Mouse (Mus musculus) midbrain, embryonic 15.5 days (tissue): ENCODE results near the gene Gm27029. TPM values are rescaled to one million over a fixed set of nuclear protein-coding genes. Genes with fewer than 3 reads are reported as not detected.
A peak's percentile ranks its signal among the peaks of the same experiment; 100 is the strongest.
"Not testable (repeated sequence)": the region's sequence is repeated elsewhere in the genome, so short reads cannot be mapped to it uniquely, and the experiment has no call there.

ENCODE experiments used
- ATAC-seq: fragments of 200-750 bp; cut with Nextera tagmentation; replicated peaks from 2 replicates; pipeline ENCODE4 v1.8.0; 2017; ENCODE audit warnings: moderate TSS enrichment
- H3K27ac ChIP-seq: fragments of 300-500 bp; sonication (generic); 2 replicates; pipeline ENCODE4 v1.5.1; 2015; ENCODE audit warnings: mild to moderate bottlenecking, inconsistent platforms
- H3K27me3 ChIP-seq: fragments of 300-500 bp; sonication (generic); replicated peaks from 2 replicates; pipeline ENCODE4 v1.6.1; 2015; ENCODE audit warnings: inconsistent platforms
- H3K36me3 ChIP-seq: fragments of 300-500 bp; sonication (generic); replicated peaks from 2 replicates; pipeline ENCODE4 v1.6.1; 2015; ENCODE audit warnings: inconsistent platforms
- H3K4me1 ChIP-seq: fragments of 300-500 bp; sonication (generic); 2 replicates; pipeline ENCODE4 v1.6.1; 2015; ENCODE audit warnings: inconsistent platforms
- H3K4me2 ChIP-seq: fragments of 300-500 bp; sonication (generic); 2 replicates; pipeline ENCODE4 v1.6.1; 2015; ENCODE audit warnings: inconsistent platforms, mild to moderate bottlenecking, moderate library complexity
- H3K4me3 ChIP-seq: fragments of 300-500 bp; sonication (generic); 2 replicates; pipeline ENCODE4 v1.5.1; 2015; ENCODE audit warnings: mild to moderate bottlenecking, inconsistent platforms
- H3K9ac ChIP-seq: fragments of 300-500 bp; sonication (generic); 2 replicates; pipeline ENCODE4 v1.6.1; 2015; ENCODE audit warnings: mild to moderate bottlenecking, inconsistent platforms
- H3K9me3 ChIP-seq: fragments of 300-500 bp; sonication (generic); 2 replicates; pipeline ENCODE4 v1.6.1; 2016; ENCODE audit warnings: inconsistent platforms
- WGBS: fragments of 180-500 bp; shearing (Covaris S2); methylation state at CpG from one replicate; pipeline ENCODE4 v1.1.7; 2015; ENCODE audit warnings: mixed read lengths; 5-methylcytosine and 5-hydroxymethylcytosine counted together
- polyA plus RNA-seq: library from polyadenylated mRNA; unstranded; fragments of >200 nt; fragmentation: Nextera tagmentation; extraction: Ambion mirVana; gene quantifications from 2 replicates; pipeline ENCODE4 v1.2.1, GENCODE M21; 2015

Gene Gm27029
- polyA plus RNA-seq = 8.3 and 8.7 TPM in 2 replicates

DNA sequence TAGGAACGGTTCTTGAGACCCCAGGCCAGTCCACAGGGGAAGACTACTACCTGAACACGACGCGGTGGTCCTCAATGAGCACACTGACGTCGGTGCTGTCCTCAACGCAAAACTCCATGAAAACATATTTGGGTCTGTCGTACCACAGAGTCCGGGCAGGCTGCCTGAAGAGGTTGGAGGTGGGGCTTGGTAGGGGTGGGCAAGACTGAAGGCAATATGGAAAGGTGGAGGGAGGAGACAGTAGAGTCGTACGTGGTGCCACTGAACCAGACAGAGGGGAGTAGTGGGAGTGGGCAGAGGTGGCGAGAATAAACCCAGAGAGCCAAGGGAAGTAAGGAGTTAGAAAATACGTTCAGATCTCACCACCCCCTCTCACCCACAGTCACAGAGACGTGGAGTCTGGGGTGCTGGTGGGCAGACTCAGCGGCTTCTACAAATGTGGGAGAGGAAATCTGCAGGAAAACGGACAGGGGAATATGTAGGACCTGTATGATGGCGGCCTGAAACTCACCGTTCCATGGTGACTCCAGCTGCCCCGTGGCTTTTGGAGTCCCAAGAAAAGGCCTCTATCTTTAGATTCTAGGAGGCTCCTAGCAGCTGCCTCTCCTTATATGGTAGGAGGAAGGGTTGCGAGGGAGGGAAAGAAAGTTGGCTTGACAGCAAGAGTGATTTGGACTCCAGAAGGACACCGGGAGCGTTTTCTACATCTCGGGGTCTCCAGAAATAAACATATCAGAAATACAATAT is at the start of gene Gm27029:
Gene Gm27029, minus strand, starts transcription at position 692 of the 747 bp plus-strand sequence.
- peak within 1 kb of the TSS; percentile 86 for H3K4me3 ChIP-seq
- H3K9me3 ChIP-seq = no peaks in the 10 kb centered on the region
- H3K27me3 ChIP-seq = no peaks in the 10 kb centered on the region
- ATAC-seq = peak; percentile 48
- no peaks in the 10 kb centered on the region for H3K36me3 ChIP-seq
- peak within 1 kb of the TSS; percentile 74 for H3K9ac ChIP-seq
- H3K4me2 ChIP-seq = peak within 1 kb of the TSS; percentile 81
- peaks cover 31% of the 10 kb centered on the region for H3K4me1 ChIP-seq
- H3K27ac ChIP-seq = peak within 1 kb of the TSS; percentile 91
- 7% methylated on average over 23 of the region's 23 CpGs for WGBS

GRCm38 (mm10) chr11:101474298-101474697 is 49.7 kb upstream of the Gm27029 start:
- whole genome bisulfite sequencing = 62% methylated on average over 5 of the region's 5 CpGs
- peaks cover 21% of the 10 kb centered on the region for H3K4me1 ChIP-seq
- H3K4me2 ChIP-seq = no peak overlapping the region

GRCm38 (mm10) chr11:101473686-101474085 is 49.1 kb upstream of the Gm27029 start:
- WGBS = 88% methylated on average over 1 of the region's 1 CpGs
- not testable (repeated sequence) for H3K4me2 ChIP-seq, H3K36me3 ChIP-seq, H3K9me3 ChIP-seq, H3K9ac ChIP-seq, ATAC-seq, H3K27ac ChIP-seq, H3K4me3 ChIP-seq, H3K27me3 ChIP-seq
- H3K4me1 ChIP-seq = peaks cover 21% of the 10 kb centered on the region

More at GRCm38 (mm10) chr11:101474298-101474697, 49.7 kb upstream of the Gm27029 start:
- Histone ChIP-seq H3K27ac (no peak overlapping the region), H3K36me3 (no peaks in the 10 kb centered on the region), H3K9me3 (no peaks in the 10 kb centered on the region), H3K4me3 (no peak overlapping the region), H3K27me3 (no peaks in the 10 kb centered on the region), H3K9ac (no peak overlapping the region)
- no peak for ATAC-seq

DNA sequence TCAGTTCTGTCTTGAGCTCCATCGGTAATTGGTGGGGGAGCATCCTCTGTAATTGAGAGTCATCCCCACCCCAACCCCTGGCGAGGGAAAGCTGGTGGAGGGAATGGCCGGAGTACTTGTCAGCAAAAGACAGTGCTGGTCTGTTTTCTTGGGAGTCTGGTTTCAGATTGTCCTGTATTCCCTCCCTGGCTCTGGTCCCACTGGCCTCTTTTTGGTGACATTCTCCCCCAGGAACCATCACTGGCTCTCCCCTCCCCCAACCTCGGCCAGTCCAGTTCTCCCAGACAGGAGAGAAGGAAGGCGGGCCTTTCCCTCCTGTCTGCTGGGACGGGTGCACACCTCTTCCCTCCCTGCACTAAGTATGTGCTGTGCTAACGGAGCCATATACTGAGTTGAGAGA is 47.7 kb upstream of the Gm27029 start:
- Histone ChIP-seq H3K9me3 (no peaks in the 10 kb centered on the region), H3K36me3 (no peaks in the 10 kb centered on the region), H3K27me3 (no peaks in the 10 kb centered on the region), H3K4me1 (peaks cover 19% of the 10 kb centered on the region), H3K9ac (no peak overlapping the region), H3K4me3 (no peak overlapping the region), H3K27ac (peak overlapping the region; percentile 14; the same call in 1 of the 2 replicates), H3K4me2 (no peak overlapping the region)
- WGBS = 63% methylated on average over 7 of the region's 7 CpGs
- ATAC-seq = no peak

DNA sequence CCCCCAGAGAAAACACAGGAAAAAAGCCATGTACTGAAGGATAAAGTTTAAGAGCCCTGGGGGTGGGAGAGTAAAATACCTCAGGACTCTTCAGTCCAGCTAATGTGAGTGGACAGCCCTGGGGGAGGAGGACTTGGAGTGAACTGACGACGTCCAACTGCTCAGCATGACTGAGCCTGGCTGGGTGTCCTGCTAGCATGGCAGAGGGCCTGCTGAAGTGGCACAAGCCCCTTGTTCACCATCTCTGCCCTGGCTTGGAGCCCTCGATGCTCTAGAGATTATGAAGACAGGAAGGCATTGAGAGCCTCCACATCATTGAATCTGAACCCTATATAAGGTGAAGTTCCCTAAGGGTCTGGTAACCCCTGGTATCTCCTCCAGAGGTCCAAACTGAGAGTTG is 47.3 kb upstream of the Gm27029 start:
- no peaks in the 10 kb centered on the region for H3K27me3 ChIP-seq
- no peak for ATAC-seq
- H3K27ac ChIP-seq = peak overlapping the region; percentile 14; the same call in 1 of the 2 replicates
- no peaks in the 10 kb centered on the region for H3K9me3 ChIP-seq
- no peak overlapping the region for H3K9ac ChIP-seq
- no peaks in the 10 kb centered on the region for H3K36me3 ChIP-seq
- no peak overlapping the region for H3K4me2 ChIP-seq
- peaks cover 20% of the 10 kb centered on the region for H3K4me1 ChIP-seq
- 58% methylated on average over 3 of the region's 3 CpGs for WGBS
- H3K4me3 ChIP-seq = no peak overlapping the region

DNA sequence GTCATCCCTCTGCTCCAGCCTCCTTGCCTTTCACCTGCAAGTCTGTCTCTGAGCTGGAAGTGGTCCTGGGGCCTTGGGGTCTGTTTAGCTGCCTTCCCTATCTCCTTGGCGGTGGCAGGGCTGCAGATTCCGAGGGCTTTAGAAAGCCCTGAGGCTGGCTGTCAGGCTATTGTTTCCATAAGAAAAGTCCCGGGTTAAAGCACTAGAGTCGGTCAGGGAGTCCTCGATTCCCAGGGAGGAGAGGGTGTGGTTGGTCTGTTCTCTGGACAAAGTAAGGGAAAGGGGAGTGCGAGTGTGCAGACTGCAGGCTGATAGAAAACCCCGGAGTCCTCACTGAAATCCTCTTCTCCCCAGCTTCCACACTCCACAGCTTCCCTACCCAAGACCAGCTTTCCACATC is 45.6 kb upstream of the Gm27029 start:
- no peaks in the 10 kb centered on the region for H3K27me3 ChIP-seq
- H3K27ac ChIP-seq = no peak overlapping the region
- no peaks in the 10 kb centered on the region for H3K36me3 ChIP-seq
- ATAC-seq = no peak
- peaks cover 28% of the 10 kb centered on the region for H3K4me1 ChIP-seq
- 0 out of 2 replicates have a peak overlapping the region, but pooled peaks have one; percentile 2 for H3K4me2 ChIP-seq
- H3K9me3 ChIP-seq = no peaks in the 10 kb centered on the region
- no peak overlapping the region for H3K4me3 ChIP-seq
- WGBS = 10% methylated on average over 7 of the region's 7 CpGs
- H3K9ac ChIP-seq = no peak overlapping the region

- WGBS = 69% methylated on average over 4 of the region's 4 CpGs
- H3K4me1 ChIP-seq = peaks cover 35% of the 10 kb centered on the region
- H3K27ac ChIP-seq = no peak overlapping the region
Observed at GRCm38 (mm10) chr11:101469155-101469554, 44.6 kb upstream of the Gm27029 start.

DNA sequence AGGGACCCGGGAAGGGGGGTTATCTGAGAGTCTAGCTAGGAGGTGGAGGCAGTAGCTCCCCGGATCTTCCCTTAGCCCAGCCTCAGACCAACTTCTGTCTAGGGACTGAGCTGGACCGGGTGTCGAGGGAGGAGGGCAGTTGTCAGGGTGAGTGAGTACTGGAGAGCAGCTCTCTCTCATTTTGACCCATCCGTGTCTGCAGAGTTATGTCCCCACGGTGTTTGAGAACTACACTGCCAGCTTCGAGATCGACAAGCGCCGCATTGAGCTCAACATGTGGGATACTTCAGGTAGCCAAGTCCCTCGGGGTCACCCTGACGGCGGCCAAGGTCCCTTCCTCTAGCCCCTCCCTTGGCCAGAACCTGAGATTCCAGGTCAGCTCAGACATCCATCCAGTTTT is 44.1 kb upstream of the Gm27029 start:
- peak overlapping the region; percentile 79 for H3K27ac ChIP-seq
- H3K4me2 ChIP-seq = peak overlapping the region; percentile 75
- H3K36me3 ChIP-seq = no peaks in the 10 kb centered on the region
- H3K27me3 ChIP-seq = no peaks in the 10 kb centered on the region
- WGBS = 2% methylated on average over 13 of the region's 13 CpGs
- H3K9me3 ChIP-seq = no peaks in the 10 kb centered on the region
- H3K4me1 ChIP-seq = peaks cover 39% of the 10 kb centered on the region
- peak overlapping the region; percentile 75 for H3K9ac ChIP-seq
- no peak for ATAC-seq
- H3K4me3 ChIP-seq = peak overlapping the region; percentile 69

More at GRCm38 (mm10) chr11:101469155-101469554, 44.6 kb upstream of the Gm27029 start:
- Histone ChIP-seq H3K9me3 (no peaks in the 10 kb centered on the region), H3K27me3 (no peaks in the 10 kb centered on the region), H3K4me2 (peak overlapping the region; percentile 75), H3K4me3 (peak overlapping the region; percentile 69), H3K36me3 (no peaks in the 10 kb centered on the region), H3K9ac (no peak overlapping the region)
- no peak for ATAC-seq

DNA sequence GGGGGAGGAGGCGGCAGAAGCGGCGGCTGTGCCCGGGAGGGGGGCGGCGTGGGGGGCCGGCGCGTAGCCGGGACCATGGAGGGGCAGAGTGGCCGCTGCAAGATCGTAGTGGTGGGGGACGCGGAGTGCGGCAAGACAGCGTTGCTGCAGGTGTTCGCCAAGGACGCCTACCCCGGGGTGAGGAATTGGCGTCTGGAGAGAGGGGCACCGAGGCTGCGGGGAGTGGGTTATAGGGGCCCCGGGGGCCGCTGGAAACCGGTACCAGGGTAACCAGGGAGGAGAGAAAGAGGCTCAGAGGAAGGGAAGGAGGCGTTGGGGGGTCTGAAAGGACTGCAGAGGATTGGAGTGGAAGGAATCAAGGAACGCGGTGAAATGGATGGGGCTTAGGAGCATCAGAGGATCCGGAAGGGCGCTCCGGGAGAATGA is 43.7 kb upstream of the Gm27029 start:
- H3K4me1 ChIP-seq = peaks cover 44% of the 10 kb centered on the region
- peak overlapping the region; percentile 79 for H3K27ac ChIP-seq
- H3K4me2 ChIP-seq = peak overlapping the region; percentile 75
- H3K9ac ChIP-seq = peak overlapping the region; percentile 75
- no peaks in the 10 kb centered on the region for H3K27me3 ChIP-seq
- under 1% methylated on average over 29 of the region's 31 CpGs for WGBS
- peak overlapping the region; percentile 69 for H3K4me3 ChIP-seq
- ATAC-seq = peak; percentile 34
- no peaks in the 10 kb centered on the region for H3K36me3 ChIP-seq
- no peaks in the 10 kb centered on the region for H3K9me3 ChIP-seq

DNA sequence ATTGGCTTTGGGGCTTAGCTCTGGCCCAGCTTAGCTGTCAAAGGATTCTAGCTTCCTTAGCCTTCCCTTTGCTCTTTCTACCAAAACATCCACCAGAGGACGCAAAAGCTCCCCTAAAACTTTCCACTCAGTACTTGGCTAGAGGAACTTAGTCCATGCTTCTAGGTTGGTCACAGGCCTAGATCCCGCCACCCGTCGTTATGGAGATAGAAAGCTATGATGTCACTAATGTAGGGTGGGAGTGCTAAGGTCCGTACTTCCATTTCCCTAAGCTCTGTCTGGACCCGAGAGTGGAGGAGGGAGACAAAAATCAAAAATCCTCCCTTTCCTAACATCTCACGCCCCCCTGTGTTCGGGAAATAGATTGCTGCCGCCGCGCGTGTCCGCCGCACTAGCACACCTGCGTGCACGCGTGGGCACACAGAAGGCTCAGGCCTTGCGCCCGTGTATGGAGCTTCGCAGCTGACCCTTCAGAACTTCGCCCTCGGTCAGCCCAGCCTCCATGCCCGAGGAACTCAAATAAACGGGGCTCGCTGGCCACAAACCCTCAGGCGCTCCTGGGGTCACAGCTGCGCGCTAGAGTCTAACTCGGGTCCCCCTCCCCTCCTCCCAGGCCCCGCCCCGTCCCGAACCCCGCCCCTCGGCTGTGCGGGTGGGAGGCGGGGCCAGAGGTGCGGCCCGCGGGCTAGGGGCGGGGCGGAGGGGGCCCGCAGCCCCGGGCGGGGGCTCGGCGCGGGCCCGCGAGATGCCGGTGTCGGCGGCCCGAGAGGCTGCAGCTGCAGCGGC is 43.1 kb upstream of the Gm27029 start:
- Histone ChIP-seq H3K27me3 (no peaks in the 10 kb centered on the region), H3K9ac (peak overlapping the region; percentile 75), H3K9me3 (no peaks in the 10 kb centered on the region), H3K4me3 (peak overlapping the region; percentile 69), H3K4me1 (peaks cover 50% of the 10 kb centered on the region), H3K36me3 (no peaks in the 10 kb centered on the region), H3K4me2 (peak overlapping the region; percentile 75), H3K27ac (peak overlapping the region; percentile 79)
- peak; percentile 61 for ATAC-seq
- 1% methylated on average over 54 of the region's 54 CpGs for WGBS

- not testable (repeated sequence) for H3K27ac ChIP-seq, H3K27me3 ChIP-seq, ATAC-seq, H3K9ac ChIP-seq, H3K9me3 ChIP-seq
- 63% methylated on average over 5 of the region's 5 CpGs for WGBS
- H3K4me2 ChIP-seq = peak overlapping the region; percentile 86
- H3K36me3 ChIP-seq = peaks cover 10% of the 10 kb centered on the region
- H3K4me3 ChIP-seq = peak overlapping the region; percentile 69
- H3K4me1 ChIP-seq = peaks cover 61% of the 10 kb centered on the region
Observed at GRCm38 (mm10) chr11:101466552-101466950, 42.0 kb upstream of the Gm27029 start.

DNA sequence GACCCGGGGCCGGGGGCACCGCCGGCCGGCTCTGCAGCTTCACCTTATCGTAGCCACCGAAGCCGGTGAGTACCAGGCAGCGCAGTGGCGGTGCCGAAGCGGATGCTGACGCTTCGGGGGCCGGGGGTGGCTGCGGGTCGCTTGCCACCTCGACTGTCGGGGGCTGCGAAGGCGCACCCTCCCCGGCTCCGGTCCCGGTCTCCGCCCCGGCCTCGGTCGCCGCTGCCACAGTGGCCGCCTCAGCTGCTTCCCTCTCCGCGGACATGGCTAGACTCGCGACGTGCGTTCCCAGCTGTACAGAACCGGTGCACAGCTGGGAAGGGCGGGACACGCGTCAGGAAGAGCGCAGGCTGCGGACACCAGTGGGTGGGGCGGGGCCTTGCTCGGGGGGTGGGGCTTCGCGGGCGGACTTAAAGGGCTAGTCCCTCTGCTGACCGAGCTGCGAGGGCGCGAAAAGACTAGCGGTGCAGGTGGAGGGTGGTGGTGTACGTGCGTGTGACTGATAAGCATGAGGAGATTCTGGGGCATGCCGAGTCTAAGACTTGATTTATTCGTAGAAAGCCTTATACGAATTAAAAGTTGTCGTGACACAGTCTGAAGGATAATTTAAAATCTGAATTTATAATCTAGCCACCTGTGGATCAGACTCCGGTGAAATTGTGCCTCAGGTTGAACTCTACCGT is 41.4 kb upstream of the Gm27029 start, which contains the start of gene Vat1:
Gene Vat1, minus strand, starts transcription at position 362 of the 683 bp plus-strand sequence.
- no peaks in the 10 kb centered on the region for H3K9me3 ChIP-seq
- 2% methylated on average over 60 of the region's 60 CpGs for WGBS
- peak within 1 kb of the TSS; percentile 90 for H3K27ac ChIP-seq
- peak; percentile 76 for ATAC-seq
- H3K4me1 ChIP-seq = peaks cover 62% of the 10 kb centered on the region
- H3K4me3 ChIP-seq = peak within 1 kb of the TSS; percentile 69
- H3K27me3 ChIP-seq = no peaks in the 10 kb centered on the region
- H3K9ac ChIP-seq = peak within 1 kb of the TSS; percentile 80
- H3K36me3 ChIP-seq = peaks cover 16% of the 10 kb centered on the region
- H3K4me2 ChIP-seq = peak within 1 kb of the TSS; percentile 86
